Mouse (Mus musculus) liver, postnatal 0 days (tissue): ENCODE measurements at regions not wholly inside any gene's neighbourhood (a gene's known extent, or its start where the extent isn't known, plus 50 kb on each side); places are given as distances from the start of the nearest gene placed in this dataset.

ENCODE experiments used
- CTCF ChIP-seq: sonication (generic); IDR thresholded peaks from 2 replicates; pipeline ENCODE4 v1.5.1; 2016; ENCODE audit warnings: antibody characterized with exemption, low read depth
- EP300 ChIP-seq: IDR thresholded peaks from 2 replicates; pipeline ENCODE4 v1.6.1; 2016; ENCODE audit warnings: antibody characterized with exemption, low read depth, mild to moderate bottlenecking

GRCm38 (mm10) chr2:85265037-85265524 is 68.1 kb upstream of the Lrrc55 start:
- TF ChIP-seq EP300, result no peak
- no peak for TF ChIP-seq CTCF
